In the genomic region with DNA sequence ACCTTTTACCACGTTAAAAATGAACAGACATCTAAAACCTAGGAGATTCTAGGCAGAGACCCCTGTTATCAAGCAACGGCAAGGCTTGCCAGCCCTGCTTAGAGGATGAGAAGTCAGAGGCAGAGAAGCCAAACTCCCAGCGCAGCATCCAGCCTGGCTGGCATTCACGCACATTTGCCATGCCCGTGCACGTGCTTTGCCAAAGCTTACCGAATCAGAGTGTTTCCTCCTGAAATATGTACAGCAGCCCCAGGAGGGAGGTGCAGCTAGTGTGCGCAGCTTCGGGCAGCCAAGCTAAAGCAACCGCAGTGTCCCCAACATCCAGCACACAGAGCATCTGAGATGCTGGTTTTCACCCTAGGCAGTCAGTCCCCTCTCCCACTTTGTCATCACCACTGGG, we compare ENCODE assay signal across 15 mouse cellular contexts. TPM values are rescaled to one million over a fixed set of nuclear protein-coding genes. Genes with fewer than 3 reads are reported as not detected.
DNase-seq lines count a peak whose midpoint lies in the region; ATAC-seq and TF ChIP-seq lines count a peak whose summit lies in the region.
"Had no signal": no experiment of that assay in that cellular context is flagged by ENCODE, and none has a peak within 500 bp of the region (broad histone marks: within the 10 kb centered on the region; RNA-seq: fewer than 3 reads in every experiment).

No protein-coding gene starts in this region.

- H3K4me1 ChIP-seq in forebrain, embryonic 16.5 days (replicated peaks; ENCODE audit: control insufficient read depth, insufficient read depth, low read length) = peaks cover 23% of the 10 kb centered on the region
- H3K4me1 ChIP-seq in forebrain, embryonic 12.5 days = peaks cover 14% of the 10 kb centered on the region; the same call in 1 of the 2 replicates
- peaks cover 4% of the 10 kb centered on the region for H3K4me1 ChIP-seq in stomach, postnatal 0 days (replicated peaks; ENCODE audit: control insufficient read depth, insufficient read depth)

- DNase-seq in layer of hippocampus, adult 9-11 months = peak; percentile 40
- DNase-seq in layer of hippocampus, adult 18-20 months (ENCODE audit: low spot score in 2 of 2) = no peak
- peak; percentile 81 to 85 for DNase-seq in cerebellum, postnatal 10 days
- DNase-seq in right cerebral cortex, postnatal 25 days = peak; percentile 62
- DNase-seq in stomach, postnatal 0 days (ENCODE audit: low spot score) = no peak
- DNase-seq in kidney, adult 8-10 months = no peak
- DNase-seq: gastrocnemius, postnatal 36 days; kidney, postnatal 14 days; liver; lung, embryonic 14.5 days; midbrain, embryonic 14.5 days had no signal

- H3K4me3 ChIP-seq in forebrain, embryonic 16.5 days (replicated peaks; ENCODE audit: low read length) = no peak overlapping the region
- H3K4me3 ChIP-seq in forebrain, embryonic 12.5 days (replicated peaks) = no peak overlapping the region
- H3K4me3 ChIP-seq in stomach, postnatal 0 days (ENCODE audit: low read depth, low read length) = no peak overlapping the region
- H3K4me3 ChIP-seq: embryonic facial prominence, embryonic 15.5 days; intestine, embryonic 15.5 days had no signal

- no peak overlapping the region for H3K9ac ChIP-seq in forebrain, embryonic 16.5 days (replicated peaks; ENCODE audit: low read depth, low read length)
- no peak overlapping the region for H3K9ac ChIP-seq in forebrain, embryonic 12.5 days
- H3K9ac ChIP-seq in stomach, postnatal 0 days (ENCODE audit: low read length) = no peak overlapping the region
- H3K9ac ChIP-seq: embryonic facial prominence, embryonic 15.5 days; intestine, embryonic 15.5 days; lung, embryonic 14.5 days had no signal

- peak; percentile 10; the same call in 1 of the 2 replicates for ATAC-seq in forebrain, embryonic 16.5 days
- ATAC-seq in forebrain, embryonic 12.5 days (ENCODE audit: low FRiP score) = no peak
- no peak for ATAC-seq in stomach, postnatal 0 days (ENCODE audit: low FRiP score, low TSS enrichment)
- ATAC-seq: intestine, embryonic 15.5 days had no signal

- TF ChIP-seq EP300 in stomach, postnatal 0 days (optimal IDR thresholded peaks at IDR 0.05) = no peak

- WGBS in forebrain, embryonic 16.5 days = 70% methylated on average over 10 of the region's 10 CpGs
- WGBS in forebrain, embryonic 12.5 days = 94% methylated on average over 10 of the region's 10 CpGs
- 86% methylated on average over 10 of the region's 10 CpGs for WGBS in stomach, postnatal 0 days

- no peaks in the 10 kb centered on the region for H3K9me3 ChIP-seq in forebrain, embryonic 16.5 days (ENCODE audit: control insufficient read depth, low read length)
- no peaks in the 10 kb centered on the region for H3K9me3 ChIP-seq in forebrain, embryonic 12.5 days
- H3K9me3 ChIP-seq in stomach, postnatal 0 days (ENCODE audit: control insufficient read depth, low read length) = no peaks in the 10 kb centered on the region
- H3K9me3 ChIP-seq: embryonic facial prominence, embryonic 15.5 days; intestine, embryonic 15.5 days had no signal

- H3K27ac ChIP-seq in forebrain, embryonic 16.5 days (ENCODE audit: low read length) = no peak overlapping the region
- H3K27ac ChIP-seq in forebrain, embryonic 12.5 days = no peak overlapping the region
- no peak overlapping the region for H3K27ac ChIP-seq in stomach, postnatal 0 days (replicated peaks)
- H3K27ac ChIP-seq: embryonic facial prominence, embryonic 15.5 days; intestine, embryonic 15.5 days had no signal

- H3K27me3 ChIP-seq in forebrain, embryonic 16.5 days (replicated peaks; ENCODE audit: control insufficient read depth, insufficient read depth, low read length) = no peaks in the 10 kb centered on the region
- peaks cover 4% of the 10 kb centered on the region; the same call in 1 of the 2 replicates for H3K27me3 ChIP-seq in forebrain, embryonic 12.5 days
- H3K27me3 ChIP-seq in stomach, postnatal 0 days (ENCODE audit: control insufficient read depth, insufficient read depth, low read length) = no peaks in the 10 kb centered on the region
- H3K27me3 ChIP-seq: embryonic facial prominence, embryonic 15.5 days; intestine, embryonic 15.5 days had no signal

- no peak overlapping the region for H3K4me2 ChIP-seq in forebrain, embryonic 16.5 days (ENCODE audit: low read length)
- H3K4me2 ChIP-seq in forebrain, embryonic 12.5 days = no peak overlapping the region
- H3K4me2 ChIP-seq in stomach, postnatal 0 days (replicated peaks; ENCODE audit: low read depth) = no peak overlapping the region
- H3K4me2 ChIP-seq: embryonic facial prominence, embryonic 15.5 days; intestine, embryonic 15.5 days; lung, embryonic 14.5 days had no signal

- no peak for TF ChIP-seq CTCF in stomach, postnatal 0 days (IDR thresholded peaks at IDR 0.05; ENCODE audit: low read depth)

- H3K36me3 ChIP-seq in forebrain, embryonic 16.5 days (ENCODE audit: control insufficient read depth, insufficient read depth) = no peaks in the 10 kb centered on the region
- no peaks in the 10 kb centered on the region for H3K36me3 ChIP-seq in forebrain, embryonic 12.5 days (replicated peaks)
- H3K36me3 ChIP-seq in stomach, postnatal 0 days (ENCODE audit: control insufficient read depth, insufficient read depth, low read length) = no peaks in the 10 kb centered on the region
- H3K36me3 ChIP-seq: embryonic facial prominence, embryonic 15.5 days; intestine, embryonic 15.5 days had no signal

RNA-seq across cellular contexts. Expression of a gene that starts 48.3 kb away (rescaled TPM):
- 56.6 and 57.4 TPM in 2 replicates for polyA plus RNA-seq in forebrain, embryonic 16.5 days (2015; fragmentation: Nextera tagmentation; extraction: Ambion mirVana)
- polyA plus RNA-seq in forebrain, embryonic 12.5 days (2016; fragmentation: Nextera tagmentation; extraction: Ambion mirVana) = 30.1 and 34.5 TPM in 2 replicates
- 10 to 100 TPM; 48.4 to 53.8 TPM for total RNA-seq in layer of hippocampus, adult 18-20 months (2021)
- polyA plus RNA-seq in stomach, postnatal 0 days (2015; fragmentation: Nextera tagmentation; extraction: Ambion mirVana) = 77.3 and 85.9 TPM in 2 replicates

Comparison
In these comparisons a context has a peak if more than half of its experiments do, and no peak if none do; other contexts are left out.
1. DNase-seq: peak in layer of hippocampus, adult 9-11 months (single experiment), cerebellum, postnatal 10 days (2 of 2) and right cerebral cortex, postnatal 25 days (single experiment); none in layer of hippocampus, adult 18-20 months (0 of 2), stomach, postnatal 0 days (single experiment) and kidney, adult 8-10 months (0 of 2).